Mouse (Mus musculus) bone marrow macrophage, adult 2 months (primary cell): Measurements from ENCODE around the gene Il1b. TPM values are rescaled to one million over a fixed set of nuclear protein-coding genes. Genes with fewer than 3 reads are reported as not detected.

Experiments used
- H3K27ac ChIP-seq: 2 replicates; pipeline ENCODE4 v1.5.1; 2012; ENCODE audit warnings: low read depth, low read length; ENCODE audit not compliant: insufficient read depth
- H3K4me1 ChIP-seq: 2 replicates; pipeline ENCODE4 v1.6.1; 2012; ENCODE audit warnings: low read length; ENCODE audit not compliant: control insufficient read depth, insufficient read depth
- H3K4me3 ChIP-seq: 2 replicates; pipeline ENCODE4 v1.5.1; 2012; ENCODE audit warnings: mild to moderate bottlenecking, low read length, moderate library complexity; ENCODE audit not compliant: insufficient read depth
- CTCF ChIP-seq: IDR thresholded peaks from 2 replicates; pipeline ENCODE4 v1.5.1; 2012; ENCODE audit warnings: low read depth, mild to moderate bottlenecking, low read length, moderate library complexity
- POLR2A ChIP-seq: IDR thresholded peaks from 2 replicates; pipeline ENCODE4 v1.6.1; 2012; ENCODE audit warnings: mild to moderate bottlenecking, low read depth, low read length, borderline replicate concordance
- polyA plus RNA-seq: library from polyadenylated mRNA; stranded (reverse); fragments of >200 nt; gene quantifications from 2 replicates; pipeline ENCODE4 v1.2.4, GENCODE M21; 2012; ENCODE audit not compliant: missing spikeins, insufficient read depth, insufficient read length

Il1b gene
- polyA plus RNA-seq, 1 experiment = 26.0 TPM

- Histone ChIP-seq H3K4me1 (peaks cover 22% of the 10 kb centered on the region), H3K4me3 (no peak overlapping the region), H3K27ac (no peak overlapping the region)
- TF ChIP-seq CTCF (no peak), POLR2A (no peak)
Observed at GRCm38 (mm10) chr2:129328238-129328637, 42.7 kb downstream of the Il1b start.

GRCm38 (mm10) chr2:129324216-129324615 is 46.7 kb downstream of the Il1b start:
- no peak overlapping the region for H3K27ac ChIP-seq
- H3K4me3 ChIP-seq = no peak overlapping the region
- H3K4me1 ChIP-seq = peaks cover 16% of the 10 kb centered on the region
- TF ChIP-seq POLR2A (no peak), CTCF (no peak)

- H3K4me3 ChIP-seq = no peak overlapping the region
- TF ChIP-seq CTCF = no peak
- no peak for TF ChIP-seq POLR2A
- peaks cover 18% of the 10 kb centered on the region for H3K4me1 ChIP-seq
- no peak overlapping the region for H3K27ac ChIP-seq
Observed at GRCm38 (mm10) chr2:129322117-129322635, 48.8 kb downstream of the Il1b start.

- H3K4me3 ChIP-seq = no peak overlapping the region
- TF ChIP-seq CTCF (no peak), POLR2A (no peak)
- H3K4me1 ChIP-seq = peaks cover 26% of the 10 kb centered on the region
- H3K27ac ChIP-seq = 0 out of 2 replicates have a peak overlapping the region, but pooled peaks have one; percentile 11
Observed at GRCm38 (mm10) chr2:129320033-129320605, 50.8 kb downstream of the Il1b start.

- Histone ChIP-seq H3K4me1 (peaks cover 40% of the 10 kb centered on the region), H3K27ac (no peak overlapping the region), H3K4me3 (no peak overlapping the region)
- TF ChIP-seq POLR2A (no peak), CTCF (no peak)
Observed at GRCm38 (mm10) chr2:129315831-129316230, 55.1 kb downstream of the Il1b start.

- H3K4me1 ChIP-seq = peaks cover 44% of the 10 kb centered on the region
- H3K4me3 ChIP-seq = no peak overlapping the region
- TF ChIP-seq POLR2A (no peak), CTCF (no peak)
- H3K27ac ChIP-seq = no peak overlapping the region
Observed at GRCm38 (mm10) chr2:129314880-129315279, 56.1 kb downstream of the Il1b start.

Other genes starting within 250 kb of the Il1b start
- gene Chchd5, start 241.4 kb downstream of the Il1b start, polyA plus RNA-seq = 15.3 and 20.0 TPM in 2 replicates
- 29.5 and 32.1 TPM in 2 replicates for gene Slc20a1, start 172.4 kb downstream of the Il1b start, polyA plus RNA-seq
- 22.2 and 24.5 TPM in 2 replicates for gene Ckap2l, start 73.9 kb downstream of the Il1b start, polyA plus RNA-seq
- not detected in 2 replicates for gene Il1a, start 61.2 kb downstream of the Il1b start, polyA plus RNA-seq
- 0.28 and 0.41 TPM in 2 replicates for gene F830045P16Rik, start 165.5 kb upstream of the Il1b start, polyA plus RNA-seq
- gene Sirpa, start 221.7 kb upstream of the Il1b start, polyA plus RNA-seq = 1,284 and 1,400 TPM in 2 replicates